Mouse (Mus musculus) mesoderm, embryonic 11.5 days (tissue): ENCODE data around the gene H2al2b.
"Not testable (repeated sequence)": the region's sequence is repeated elsewhere in the genome, so short reads cannot be mapped to it uniquely, and the experiment has no call there.

Source experiments
- DNase-seq: peaks from one replicate; pipeline ENCODE4 v3.0.0-alpha.2; 2012; ENCODE audit warnings: low read depth, low spot score

The H2al2b gene

DNA sequence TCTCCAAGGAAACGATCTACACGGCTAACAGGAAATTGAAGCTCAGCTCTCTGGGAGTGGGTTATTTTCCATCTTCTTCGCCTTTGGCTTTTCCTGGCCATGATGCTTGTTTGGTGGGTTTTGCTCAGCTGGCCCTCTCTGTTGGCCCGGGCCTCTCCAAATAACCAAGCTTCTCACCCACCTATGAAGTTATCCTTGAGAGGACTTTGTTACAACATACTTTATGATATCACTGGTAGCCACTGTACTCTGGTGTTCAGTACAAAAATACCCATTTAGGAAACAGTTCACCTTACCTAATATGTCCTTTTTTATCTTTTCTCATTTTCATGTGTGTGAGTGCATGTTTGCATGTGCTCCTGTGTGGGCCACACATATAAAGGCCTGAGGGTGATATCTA is at the start of gene H2al2b:
Gene H2al2b (minus strand): TSS at position 101 of the 400 bp plus-strand sequence.
- not testable (repeated sequence) for DNase-seq
